Mouse (Mus musculus) testis, adult 2 months (tissue): ENCODE measurements around the gene Ano9. TPM values are rescaled to one million over a fixed set of nuclear protein-coding genes. Genes with fewer than 3 reads are reported as not detected.

Experiments used
- H3K27ac ChIP-seq: fragments of 200-500 bp; 2 replicates; pipeline ENCODE4 v1.5.1; 2012; ENCODE audit warnings: low read depth, low read length; ENCODE audit not compliant: control insufficient read depth, insufficient read depth
- H3K27me3 ChIP-seq: fragments of 200-500 bp; 2 replicates; pipeline ENCODE4 v1.6.1; 2012; ENCODE audit warnings: mild to moderate bottlenecking, low read length, moderate library complexity; ENCODE audit not compliant: control insufficient read depth, insufficient read depth
- H3K36me3 ChIP-seq: fragments of 200-500 bp; 2 replicates; pipeline ENCODE4 v1.6.1; 2012; ENCODE audit warnings: mild to moderate bottlenecking, low read length; ENCODE audit not compliant: control insufficient read depth, insufficient read depth
- H3K4me1 ChIP-seq: fragments of 200-500 bp; 2 replicates; pipeline ENCODE4 v1.6.1; 2012; ENCODE audit warnings: low read length; ENCODE audit not compliant: control insufficient read depth, insufficient read depth
- H3K4me3 ChIP-seq: fragments of 200-500 bp; 2 replicates; pipeline ENCODE4 v1.5.1; 2012; ENCODE audit warnings: low read depth, mild to moderate bottlenecking, low read length, moderate library complexity, mixed read lengths; ENCODE audit not compliant: control insufficient read depth
- CTCF ChIP-seq: fragments of 200-500 bp; IDR thresholded peaks from 2 replicates; pipeline ENCODE4 v1.5.1; 2012; ENCODE audit warnings: low read depth, mild to moderate bottlenecking, inconsistent platforms, low read length, moderate library complexity; ENCODE audit not compliant: control insufficient read depth, insufficient read depth, insufficient replicate concordance
- POLR2A ChIP-seq: fragments of 200-500 bp; IDR thresholded peaks from 2 replicates; pipeline ENCODE4 v1.6.1; 2012; ENCODE audit warnings: low read depth, mild to moderate bottlenecking, inconsistent platforms, low read length, moderate library complexity; ENCODE audit not compliant: control insufficient read depth
- polyA plus RNA-seq: library from polyadenylated mRNA; depleted of rRNA; stranded (reverse); fragments of >200 nt; gene quantifications from 2 replicates; pipeline ENCODE4 v1.2.3, GENCODE M21; 2012

The Ano9 gene
- polyA plus RNA-seq, 1 experiment: 0.30 TPM

- no peak overlapping the region for H3K27ac ChIP-seq
- H3K27me3 ChIP-seq: no peaks in the 10 kb centered on the region; the same call in 1 of the 2 replicates
- peak overlapping the region; percentile 87 for H3K4me3 ChIP-seq
- H3K36me3 ChIP-seq: no peaks in the 10 kb centered on the region
- TF ChIP-seq CTCF: no peak
- peak; percentile 44; the same call in 1 of the 2 replicates for TF ChIP-seq POLR2A
- peaks cover 8% of the 10 kb centered on the region for H3K4me1 ChIP-seq
These were observed 56.3 kb downstream of the Ano9 start for GRCm38 (mm10) chr7:141061269-141061692.

GRCm38 (mm10) chr7:141060426-141061242 lies 57.0 kb downstream of the Ano9 start, which contains the start of gene B4galnt4:
B4galnt4 (plus strand) TSS chr7:141061104.
- H3K4me3 ChIP-seq: peak within 1 kb of the TSS; percentile 87
- no peak for TF ChIP-seq POLR2A
- TF ChIP-seq CTCF: no peak
- H3K36me3 ChIP-seq: no peaks in the 10 kb centered on the region
- no peaks in the 10 kb centered on the region; the same call in 1 of the 2 replicates for H3K27me3 ChIP-seq
- H3K4me1 ChIP-seq: peaks cover 8% of the 10 kb centered on the region
- H3K27ac ChIP-seq: no peak within 1 kb of the TSS

- no peaks in the 10 kb centered on the region; the same call in 1 of the 2 replicates for H3K27me3 ChIP-seq
- no peak overlapping the region for H3K27ac ChIP-seq
- peak overlapping the region; percentile 87 for H3K4me3 ChIP-seq
- H3K4me1 ChIP-seq: peaks cover 8% of the 10 kb centered on the region
- no peak for TF ChIP-seq POLR2A
- no peak for TF ChIP-seq CTCF
- no peaks in the 10 kb centered on the region for H3K36me3 ChIP-seq
These were observed 57.7 kb downstream of the Ano9 start for GRCm38 (mm10) chr7:141059929-141060328.

- no peak overlapping the region for H3K27ac ChIP-seq
- no peak overlapping the region for H3K4me3 ChIP-seq
- TF ChIP-seq CTCF (no peak), POLR2A (no peak)
- peaks cover 8% of the 10 kb centered on the region for H3K4me1 ChIP-seq
- H3K27me3 ChIP-seq: no peaks in the 10 kb centered on the region; the same call in 1 of the 2 replicates
- H3K36me3 ChIP-seq: no peaks in the 10 kb centered on the region
These were observed 58.8 kb downstream of the Ano9 start for GRCm38 (mm10) chr7:141058601-141059341.

- Histone ChIP-seq H3K36me3 (no peaks in the 10 kb centered on the region), H3K4me1 (peaks cover 8% of the 10 kb centered on the region), H3K27ac (no peak overlapping the region), H3K4me3 (no peak overlapping the region), H3K27me3 (no peaks in the 10 kb centered on the region; the same call in 1 of the 2 replicates)
- no peak for TF ChIP-seq POLR2A
- no peak for TF ChIP-seq CTCF
These were observed 60.1 kb downstream of the Ano9 start for GRCm38 (mm10) chr7:141057541-141057940.

GRCm38 (mm10) chr7:141056976-141057375 lies 60.6 kb downstream of the Ano9 start:
- H3K27me3 ChIP-seq: no peaks in the 10 kb centered on the region; the same call in 1 of the 2 replicates
- H3K4me1 ChIP-seq: peaks cover 8% of the 10 kb centered on the region
- H3K4me3 ChIP-seq: no peak overlapping the region
- TF ChIP-seq POLR2A (no peak), CTCF (no peak)
- no peak overlapping the region for H3K27ac ChIP-seq
- H3K36me3 ChIP-seq: no peaks in the 10 kb centered on the region

- Histone ChIP-seq H3K36me3 (no peaks in the 10 kb centered on the region), H3K4me1 (peaks cover 6% of the 10 kb centered on the region)
- no peak for TF ChIP-seq POLR2A
- no peak for TF ChIP-seq CTCF
These were observed 61.8 kb downstream of the Ano9 start for GRCm38 (mm10) chr7:141055785-141056184.

GRCm38 (mm10) chr7:141052421-141052820 lies 65.2 kb downstream of the Ano9 start:
- no peak for TF ChIP-seq CTCF
- TF ChIP-seq POLR2A: no peak
- Histone ChIP-seq H3K36me3 (no peaks in the 10 kb centered on the region), H3K27me3 (no peaks in the 10 kb centered on the region), H3K4me1 (peaks cover 7% of the 10 kb centered on the region), H3K27ac (no peak overlapping the region), H3K4me3 (no peak overlapping the region)

More at GRCm38 (mm10) chr7:141055785-141056184, 61.8 kb downstream of the Ano9 start:
- Histone ChIP-seq H3K27ac (no peak overlapping the region), H3K27me3 (no peaks in the 10 kb centered on the region), H3K4me3 (no peak overlapping the region)
